Mouse (Mus musculus) ES-Bruce4 (cell line): Measurements from ENCODE around the gene Cep164. TPM values are rescaled to one million over a fixed set of nuclear protein-coding genes. Genes with fewer than 3 reads are reported as not detected.

Source experiments
- H3K27ac ChIP-seq: 2 replicates; pipeline ENCODE4 v1.5.1; 2012; ENCODE audit warnings: low read length, inconsistent platforms; ENCODE audit not compliant: insufficient read depth
- H3K27me3 ChIP-seq: 2 replicates; pipeline ENCODE4 v1.6.1; 2012; ENCODE audit warnings: mild to moderate bottlenecking, low read length, inconsistent platforms; ENCODE audit not compliant: control insufficient read depth, poor library complexity, insufficient read depth, severe bottlenecking
- H3K36me3 ChIP-seq: 2 replicates; pipeline ENCODE4 v1.6.1; 2012; ENCODE audit warnings: inconsistent platforms, mild to moderate bottlenecking, low read length, moderate library complexity; ENCODE audit not compliant: control insufficient read depth, poor library complexity, insufficient read depth, severe bottlenecking
- H3K4me1 ChIP-seq: one replicate; pipeline ENCODE4 v1.8.1; 2011; ENCODE audit warnings: low read length; ENCODE audit not compliant: control insufficient read depth, insufficient read depth
- H3K4me3 ChIP-seq: 2 replicates; pipeline ENCODE4 v1.5.1; 2011; ENCODE audit warnings: low read depth, mild to moderate bottlenecking, low read length
- H3K9ac ChIP-seq: 2 replicates; pipeline ENCODE4 v1.6.1; 2012; ENCODE audit warnings: low read depth, mild to moderate bottlenecking, inconsistent platforms; ENCODE audit not compliant: poor library complexity, severe bottlenecking
- H3K9me3 ChIP-seq: replicated peaks from 2 replicates; pipeline ENCODE4 v1.6.1; 2012; ENCODE audit warnings: mild to moderate bottlenecking, low read length, inconsistent platforms; ENCODE audit not compliant: control insufficient read depth, poor library complexity, insufficient read depth, severe bottlenecking
- CTCF ChIP-seq: IDR thresholded peaks from one replicate; pipeline ENCODE4 v1.8.1; 2011; ENCODE audit warnings: low read depth, low read length
- EP300 ChIP-seq: IDR thresholded peaks from 2 replicates; pipeline ENCODE4 v1.6.1; 2011; ENCODE audit warnings: low read depth, low read length; ENCODE audit not compliant: insufficient read depth
- POLR2A ChIP-seq: IDR thresholded peaks from one replicate; pipeline ENCODE4 v1.8.1; 2011; ENCODE audit warnings: low read length; ENCODE audit not compliant: insufficient read depth
- polyA plus RNA-seq: library from polyadenylated mRNA; stranded (reverse); fragments of >200 nt; gene quantifications from 2 replicates; pipeline ENCODE4 v1.2.4, GENCODE M21; 2011; ENCODE audit warnings: low read depth; ENCODE audit not compliant: missing spikeins, insufficient read depth, insufficient read length

The Cep164 gene
- polyA plus RNA-seq, 1 experiment, result 33.4 TPM

- TF ChIP-seq CTCF, result peak; percentile 20
- TF ChIP-seq POLR2A, result no peak
- Histone ChIP-seq H3K36me3 (peaks cover 3% of the 10 kb centered on the region), H3K9ac (no peak overlapping the region), H3K27me3 (no peaks in the 10 kb centered on the region), H3K27ac (no peak overlapping the region), H3K9me3 (no peaks in the 10 kb centered on the region), H3K4me1 (no peaks in the 10 kb centered on the region), H3K4me3 (no peak overlapping the region)
Observed at GRCm38 (mm10) chr9:45774088-45774487, 54.4 kb downstream of the Cep164 start.

- TF ChIP-seq POLR2A, result no peak
- no peak for TF ChIP-seq EP300
- Histone ChIP-seq H3K4me3 (no peak overlapping the region), H3K27ac (no peak overlapping the region), H3K9ac (no peak overlapping the region), H3K36me3 (no peaks in the 10 kb centered on the region; the same call in 1 of the 2 replicates), H3K9me3 (no peaks in the 10 kb centered on the region), H3K4me1 (no peaks in the 10 kb centered on the region), H3K27me3 (no peaks in the 10 kb centered on the region)
Observed at GRCm38 (mm10) chr9:45769596-45769995, 58.9 kb downstream of the Cep164 start.

- no peak for TF ChIP-seq POLR2A
- no peak for TF ChIP-seq CTCF
- TF ChIP-seq EP300, result no peak
- Histone ChIP-seq H3K9me3 (no peaks in the 10 kb centered on the region), H3K36me3 (no peaks in the 10 kb centered on the region; the same call in 1 of the 2 replicates), H3K27me3 (no peaks in the 10 kb centered on the region), H3K4me1 (no peaks in the 10 kb centered on the region), H3K27ac (no peak overlapping the region), H3K4me3 (peak overlapping the region; percentile 26), H3K9ac (no peak overlapping the region)
Observed at GRCm38 (mm10) chr9:45768421-45768820, 60.1 kb downstream of the Cep164 start.

- H3K36me3 ChIP-seq, result no peaks in the 10 kb centered on the region
- H3K9me3 ChIP-seq, result no peaks in the 10 kb centered on the region
- no peaks in the 10 kb centered on the region for H3K4me1 ChIP-seq
- TF ChIP-seq POLR2A (no peak), CTCF (no peak), EP300 (no peak)
- no peak overlapping the region for H3K27ac ChIP-seq
- H3K9ac ChIP-seq, result no peak overlapping the region
- no peaks in the 10 kb centered on the region for H3K27me3 ChIP-seq
- no peak overlapping the region for H3K4me3 ChIP-seq
Observed at GRCm38 (mm10) chr9:45767155-45767554, 61.3 kb downstream of the Cep164 start.

GRCm38 (mm10) chr9:45766195-45766594 is 62.3 kb downstream of the Cep164 start:
- H3K36me3 ChIP-seq, result no peaks in the 10 kb centered on the region
- H3K4me3 ChIP-seq, result no peak overlapping the region
- H3K27me3 ChIP-seq, result no peaks in the 10 kb centered on the region
- no peaks in the 10 kb centered on the region for H3K4me1 ChIP-seq
- no peak for TF ChIP-seq POLR2A
- TF ChIP-seq EP300, result no peak
- TF ChIP-seq CTCF, result no peak
- no peak overlapping the region for H3K27ac ChIP-seq
- H3K9me3 ChIP-seq, result no peaks in the 10 kb centered on the region
- H3K9ac ChIP-seq, result no peak overlapping the region

- Histone ChIP-seq H3K9me3 (no peaks in the 10 kb centered on the region), H3K36me3 (no peaks in the 10 kb centered on the region), H3K4me3 (no peak overlapping the region), H3K27me3 (no peaks in the 10 kb centered on the region), H3K27ac (no peak overlapping the region), H3K4me1 (no peaks in the 10 kb centered on the region), H3K9ac (no peak overlapping the region)
- no peak for TF ChIP-seq POLR2A
- peak; percentile 81 for TF ChIP-seq CTCF
- TF ChIP-seq EP300, result no peak
Observed at GRCm38 (mm10) chr9:45754452-45755091, 73.9 kb downstream of the Cep164 start.
